Mouse (Mus musculus) left cerebral cortex, postnatal 4 days (tissue): ENCODE measurements around the gene Angpt4. TPM values are rescaled to one million over a fixed set of nuclear protein-coding genes. Genes with fewer than 3 reads are reported as not detected.

Source experiments
- DNase-seq: peaks from one replicate; pipeline ENCODE4 v3.0.0-alpha.2; 2022
- intact Hi-C: fragments of 180-260 bp; cut with DNase I; formaldehyde crosslinking; loops from one replicate; pipeline ENCODE4 v1.15.1; 2025
- total RNA-seq, 2 experiments: library from RNA; stranded (reverse); gene quantifications; 2 replicates each; pipeline ENCODE4 v1.2.3; 2021

The Angpt4 gene
- total RNA-seq, 2 experiments from 2014 or later = not detected

- DNase-seq = no peak
- intact Hi-C loops = no loop called here
Measured at GRCm38 (mm10) chr2:151956500-151957137, 45.6 kb downstream of the Angpt4 start.

- intact Hi-C loops = no loop called here
- no peak for DNase-seq
Measured at GRCm38 (mm10) chr2:151959274-151959673, 48.3 kb downstream of the Angpt4 start.

- intact Hi-C loops = no loop called here
- no peak for DNase-seq
Measured at GRCm38 (mm10) chr2:151961284-151962196, 50.5 kb downstream of the Angpt4 start.

GRCm38 (mm10) chr2:151962474-151962873 lies 51.5 kb downstream of the Angpt4 start:
- intact Hi-C loops = no loop called here
- peak; percentile 75 for DNase-seq

GRCm38 (mm10) chr2:151963319-151963718 lies 52.3 kb downstream of the Angpt4 start:
- intact Hi-C loops = no loop called here

GRCm38 (mm10) chr2:151964052-151964451 lies 53.0 kb downstream of the Angpt4 start:
- intact Hi-C loops = no loop called here

More at GRCm38 (mm10) chr2:151963319-151963718, 52.3 kb downstream of the Angpt4 start:
- DNase-seq = no peak

GRCm38 (mm10) chr2:151967176-151967750 lies 56.3 kb downstream of the Angpt4 start:
- intact Hi-C loops = no loop called here
- peak; percentile 78 for DNase-seq

More at GRCm38 (mm10) chr2:151964052-151964451, 53.0 kb downstream of the Angpt4 start:
- peak; percentile 40 for DNase-seq

- intact Hi-C loops = no loop called here
- DNase-seq = no peak
Measured at GRCm38 (mm10) chr2:151967792-151968191, 56.8 kb downstream of the Angpt4 start.

- intact Hi-C loops = no loop called here
Measured at GRCm38 (mm10) chr2:151968451-151968850, 57.4 kb downstream of the Angpt4 start.

GRCm38 (mm10) chr2:151968986-151969385 lies 58.0 kb downstream of the Angpt4 start:
- intact Hi-C loops = no loop called here
- DNase-seq = no peak

More at GRCm38 (mm10) chr2:151968451-151968850, 57.4 kb downstream of the Angpt4 start:
- no peak for DNase-seq

GRCm38 (mm10) chr2:151969396-151969795 lies 58.4 kb downstream of the Angpt4 start:
- intact Hi-C loops = no loop called here
- DNase-seq = no peak

- intact Hi-C loops = no loop called here
Measured at GRCm38 (mm10) chr2:151970191-151971172, 59.5 kb downstream of the Angpt4 start.

GRCm38 (mm10) chr2:151971748-151972147 lies 60.7 kb downstream of the Angpt4 start:
- DNase-seq = no peak
- intact Hi-C loops = no loop called here

More at GRCm38 (mm10) chr2:151970191-151971172, 59.5 kb downstream of the Angpt4 start:
- peak; percentile 86 for DNase-seq

- intact Hi-C loops = no loop called here
- DNase-seq = peak; percentile 63
Measured at GRCm38 (mm10) chr2:151972880-151973594, 62.0 kb downstream of the Angpt4 start.

- DNase-seq = no peak
- intact Hi-C loops = no loop called here
Measured at GRCm38 (mm10) chr2:151973595-151974562, 62.9 kb downstream of the Angpt4 start.

GRCm38 (mm10) chr2:151975295-151975694 lies 64.3 kb downstream of the Angpt4 start:
- intact Hi-C loops = no loop called here
- no peak for DNase-seq

- no peak for DNase-seq
- intact Hi-C loops = no loop called here
Measured at GRCm38 (mm10) chr2:151976067-151976466, 65.1 kb downstream of the Angpt4 start.
